Mouse (Mus musculus): ENCODE measurements around the gene Bicral. TPM values are rescaled to one million over a fixed set of nuclear protein-coding genes. Genes with fewer than 3 reads are reported as not detected.
"Not testable (repeated sequence)": the region's sequence is repeated elsewhere in the genome, so short reads cannot be mapped to it uniquely, and the experiment has no call there.

Bicral gene
- total RNA-seq, 2 experiments from 2014 or later = 10.4 to 24.6 TPM

GRCm38 (mm10) chr17:46772404-46773277, 85.6 kb downstream of the Bicral start, which contains the start of gene 2310039H08Rik:
TSS of gene 2310039H08Rik (plus strand) at chr17:46772635.
- ATAC-seq (replicated peaks; ENCODE audit: low FRiP score, low TSS enrichment, poor library complexity, severe bottlenecking) = peak; percentile 78

- ATAC-seq (replicated peaks; ENCODE audit: low FRiP score, low TSS enrichment, poor library complexity, severe bottlenecking) = peak; percentile 5; the same call in 1 of the 2 replicates
Measured at GRCm38 (mm10) chr17:46772038-46772403, 86.3 kb downstream of the Bicral start.

GRCm38 (mm10) chr17:46771616-46772015, 86.7 kb downstream of the Bicral start:
- ATAC-seq (replicated peaks; ENCODE audit: low FRiP score, low TSS enrichment, poor library complexity, severe bottlenecking) = no peak

- ATAC-seq (replicated peaks; ENCODE audit: low FRiP score, low TSS enrichment, poor library complexity, severe bottlenecking) = 0 out of 2 replicates have a peak, but pooled peaks have one; percentile 33
Measured at GRCm38 (mm10) chr17:46771025-46771424, 87.3 kb downstream of the Bicral start.

- ATAC-seq (replicated peaks; ENCODE audit: low FRiP score, low TSS enrichment, poor library complexity, severe bottlenecking) = no peak
Measured at GRCm38 (mm10) chr17:46770546-46770945, 87.7 kb downstream of the Bicral start.

GRCm38 (mm10) chr17:46767868-46768267, 90.4 kb downstream of the Bicral start:
- ATAC-seq (replicated peaks; ENCODE audit: low FRiP score, low TSS enrichment, poor library complexity, severe bottlenecking) = no peak

DNA sequence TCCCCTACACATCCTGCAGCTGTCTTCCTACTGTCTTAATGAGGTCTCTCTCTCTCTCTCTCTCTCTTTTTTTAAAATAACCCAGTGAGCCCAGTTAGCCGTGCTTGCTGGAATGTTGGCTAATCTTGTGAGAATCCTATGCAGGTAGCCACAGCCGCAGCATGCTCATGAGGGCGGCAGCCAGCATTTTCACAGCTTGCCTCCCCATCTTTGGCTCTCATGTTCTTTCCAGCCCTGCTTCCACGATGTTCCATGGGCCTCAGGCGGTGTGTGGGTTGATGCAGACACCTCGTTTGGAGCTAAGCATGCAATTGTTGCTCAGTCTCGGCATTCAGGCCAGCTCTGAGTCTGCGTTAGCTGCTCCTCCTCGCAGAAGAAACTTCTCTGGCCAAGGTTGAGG, 93.4 kb downstream of the Bicral start:
- not testable (repeated sequence) for ATAC-seq (replicated peaks; ENCODE audit: low FRiP score, low TSS enrichment, poor library complexity, severe bottlenecking)

GRCm38 (mm10) chr17:46763544-46763943, 94.7 kb downstream of the Bicral start, which contains the start of gene Ptcra:
TSS of gene Ptcra (minus strand) at chr17:46763712.
- ATAC-seq (replicated peaks; ENCODE audit: low FRiP score, low TSS enrichment, poor library complexity, severe bottlenecking) = no peak

- no peak for ATAC-seq (replicated peaks; ENCODE audit: low FRiP score, low TSS enrichment, poor library complexity, severe bottlenecking)
Measured at GRCm38 (mm10) chr17:46758753-46759152, 99.5 kb downstream of the Bicral start.

DNA sequence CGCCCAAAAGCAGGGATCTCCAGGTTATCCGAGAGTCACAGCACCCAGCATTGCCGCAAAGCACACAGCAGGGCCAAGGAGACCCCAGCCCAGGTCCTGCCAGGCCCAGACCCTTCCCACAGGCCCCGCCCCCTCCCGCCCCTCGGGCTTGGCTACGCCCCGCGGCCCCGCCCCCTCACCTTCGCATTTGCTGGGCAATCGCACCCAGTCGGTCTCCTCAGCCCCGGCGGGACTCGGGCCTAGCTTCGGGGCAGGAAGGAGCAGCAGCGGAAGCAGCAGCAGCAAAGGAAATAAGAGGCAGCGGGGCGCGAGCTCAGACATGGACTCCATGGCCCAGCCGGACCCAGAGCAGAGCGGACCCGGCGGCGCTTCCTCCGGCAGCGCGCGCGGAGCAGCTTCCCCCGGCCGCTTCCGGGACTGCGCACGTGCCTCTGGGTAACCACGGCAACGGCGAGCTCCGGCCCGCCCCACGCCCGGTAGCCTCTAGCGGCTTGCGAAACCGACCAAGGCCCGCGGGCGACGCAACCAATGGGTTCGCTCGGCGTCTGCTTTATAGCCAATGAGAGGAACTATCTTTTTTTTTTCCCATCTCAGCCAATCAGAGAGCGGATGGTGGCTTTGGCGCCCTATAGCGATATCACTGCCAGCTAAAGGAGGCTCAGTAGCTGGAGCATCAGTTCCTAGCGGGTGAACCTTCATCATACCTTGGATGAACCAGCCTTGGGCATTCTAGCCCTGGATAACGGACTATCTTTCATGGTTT, 106.3 kb downstream of the Bicral start, which contains the start of gene Cnpy3:
Cnpy3 (minus strand) TSS at position 421 of the 763 bp plus-strand sequence.
- ATAC-seq (replicated peaks; ENCODE audit: low FRiP score, low TSS enrichment, poor library complexity, severe bottlenecking) = peak; percentile 99

GRCm38 (mm10) chr17:46751056-46751793, 107.1 kb downstream of the Bicral start:
- ATAC-seq (replicated peaks; ENCODE audit: low FRiP score, low TSS enrichment, poor library complexity, severe bottlenecking) = peak; percentile 34

GRCm38 (mm10) chr17:46750580-46750979, 107.7 kb downstream of the Bicral start:
- no peak for ATAC-seq (replicated peaks; ENCODE audit: low FRiP score, low TSS enrichment, poor library complexity, severe bottlenecking)

DNA sequence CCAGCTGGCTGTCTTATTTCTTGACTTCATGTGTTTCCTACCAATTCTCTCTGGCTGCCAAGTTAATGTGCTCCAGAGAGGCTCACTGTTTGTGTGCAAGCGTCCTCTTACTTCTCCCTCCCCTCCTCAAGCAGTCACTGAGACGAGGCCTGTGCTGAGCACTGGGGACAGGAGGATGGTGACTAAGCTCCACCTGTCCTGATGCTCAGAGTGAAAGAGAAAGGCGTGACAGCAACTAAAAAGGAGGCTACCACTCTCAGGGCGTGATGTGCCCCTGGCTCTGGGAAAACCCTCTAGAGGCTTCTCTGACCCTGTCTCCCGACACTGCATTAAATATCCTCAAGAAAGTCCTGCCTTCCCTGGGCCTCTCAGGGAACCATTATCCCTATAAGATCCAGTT, 109.0 kb downstream of the Bicral start:
- ATAC-seq (replicated peaks; ENCODE audit: low FRiP score, low TSS enrichment, poor library complexity, severe bottlenecking) = no peak

Other genes with a start within 250 kb of the Bicral start
- gene Ptk7, start 229.0 kb downstream of the Bicral start, total RNA-seq (2014; fragmentation: Nextera tagmentation) = 0.12 and 0.20 TPM in 2 replicates
- gene Ptk7, start 229.0 kb downstream of the Bicral start, total RNA-seq (2017) = 0.14 and 0.53 TPM in 2 replicates
- 5.8 and 6.9 TPM in 2 replicates for gene Klc4, start 212.5 kb downstream of the Bicral start, total RNA-seq (2014; fragmentation: Nextera tagmentation)
- 5.6 and 5.9 TPM in 2 replicates for gene Klc4, start 212.5 kb downstream of the Bicral start, total RNA-seq (2017)
- gene Mrpl2, start 212.3 kb downstream of the Bicral start, total RNA-seq (2014; fragmentation: Nextera tagmentation) = 74.7 and 190 TPM in 2 replicates
- gene Mrpl2, start 212.3 kb downstream of the Bicral start, total RNA-seq (2017) = 82.2 and 97.0 TPM in 2 replicates
- 11.2 and 12.6 TPM in 2 replicates for gene Cul7, start 208.1 kb downstream of the Bicral start, total RNA-seq (2014; fragmentation: Nextera tagmentation)
- gene Cul7, start 208.1 kb downstream of the Bicral start, total RNA-seq (2017) = 6.6 and 12.6 TPM in 2 replicates
- gene Rrp36, start 184.1 kb downstream of the Bicral start, total RNA-seq (2014; fragmentation: Nextera tagmentation) = 16.1 and 23.4 TPM in 2 replicates
- gene Rrp36, start 184.1 kb downstream of the Bicral start, total RNA-seq (2017) = 60.4 and 64.8 TPM in 2 replicates
- gene Mea1, start 179.7 kb downstream of the Bicral start, total RNA-seq (2014; fragmentation: Nextera tagmentation) = 74.7 and 75.2 TPM in 2 replicates
- 71.6 and 85.7 TPM in 2 replicates for gene Mea1, start 179.7 kb downstream of the Bicral start, total RNA-seq (2017)
- 102 and 104 TPM in 2 replicates for gene Klhdc3, start 177.6 kb downstream of the Bicral start, total RNA-seq (2014; fragmentation: Nextera tagmentation)
- gene Klhdc3, start 177.6 kb downstream of the Bicral start, total RNA-seq (2017) = 28.6 and 33.4 TPM in 2 replicates
- 41.3 and 52.0 TPM in 2 replicates for gene Ppp2r5d, start 153.4 kb downstream of the Bicral start, total RNA-seq (2014; fragmentation: Nextera tagmentation)
- gene Ppp2r5d, start 153.4 kb downstream of the Bicral start, total RNA-seq (2017) = 35.9 and 57.2 TPM in 2 replicates
- 19.0 and 22.6 TPM in 2 replicates for gene Pex6, start 147.0 kb downstream of the Bicral start, total RNA-seq (2014; fragmentation: Nextera tagmentation)
- gene Pex6, start 147.0 kb downstream of the Bicral start, total RNA-seq (2017) = 7.5 and 11.7 TPM in 2 replicates
- gene Gnmt, start 129.3 kb downstream of the Bicral start, total RNA-seq (2014; fragmentation: Nextera tagmentation) = 6.5 TPM in 1 of 2 replicates, not detected in the other
- gene Gnmt, start 129.3 kb downstream of the Bicral start, total RNA-seq (2017) = not detected in 2 replicates
- 23.4 and 39.6 TPM in 2 replicates for gene Cnpy3, start 106.3 kb downstream of the Bicral start, total RNA-seq (2014; fragmentation: Nextera tagmentation)
- gene Cnpy3, start 106.3 kb downstream of the Bicral start, total RNA-seq (2017) = 28.6 and 45.3 TPM in 2 replicates
- gene Ptcra, start 94.8 kb downstream of the Bicral start, total RNA-seq (2014; fragmentation: Nextera tagmentation) = not detected in 2 replicates
- gene Ptcra, start 94.8 kb downstream of the Bicral start, total RNA-seq (2017) = not detected in 2 replicates
- gene 2310039H08Rik, start 85.8 kb downstream of the Bicral start, total RNA-seq (2014; fragmentation: Nextera tagmentation) = 31.1 and 31.3 TPM in 2 replicates
- 11.9 TPM in 2 replicates for gene 2310039H08Rik, start 85.8 kb downstream of the Bicral start, total RNA-seq (2017)
- 90.3 and 93.8 TPM in 2 replicates for gene Rpl7l1, start 75.8 kb downstream of the Bicral start, total RNA-seq (2014; fragmentation: Nextera tagmentation)
- 201 and 239 TPM in 2 replicates for gene Rpl7l1, start 75.8 kb downstream of the Bicral start, total RNA-seq (2017)
- gene Tbcc, start 32.2 kb upstream of the Bicral start, total RNA-seq (2014; fragmentation: Nextera tagmentation) = 19.3 and 20.4 TPM in 2 replicates
- gene Tbcc, start 32.2 kb upstream of the Bicral start, total RNA-seq (2017) = 10.9 and 13.3 TPM in 2 replicates
- not detected in 2 replicates for gene Prph2, start 52.0 kb upstream of the Bicral start, total RNA-seq (2014; fragmentation: Nextera tagmentation)
- not detected in 2 replicates for gene Prph2, start 52.0 kb upstream of the Bicral start, total RNA-seq (2017)
- 40.0 and 61.7 TPM in 2 replicates for gene Ubr2, start 152.1 kb upstream of the Bicral start, total RNA-seq (2014; fragmentation: Nextera tagmentation)
- 33.7 and 35.2 TPM in 2 replicates for gene Ubr2, start 152.1 kb upstream of the Bicral start, total RNA-seq (2017)